ENCODE assay signal across 10 mouse cellular contexts in the genomic region with DNA sequence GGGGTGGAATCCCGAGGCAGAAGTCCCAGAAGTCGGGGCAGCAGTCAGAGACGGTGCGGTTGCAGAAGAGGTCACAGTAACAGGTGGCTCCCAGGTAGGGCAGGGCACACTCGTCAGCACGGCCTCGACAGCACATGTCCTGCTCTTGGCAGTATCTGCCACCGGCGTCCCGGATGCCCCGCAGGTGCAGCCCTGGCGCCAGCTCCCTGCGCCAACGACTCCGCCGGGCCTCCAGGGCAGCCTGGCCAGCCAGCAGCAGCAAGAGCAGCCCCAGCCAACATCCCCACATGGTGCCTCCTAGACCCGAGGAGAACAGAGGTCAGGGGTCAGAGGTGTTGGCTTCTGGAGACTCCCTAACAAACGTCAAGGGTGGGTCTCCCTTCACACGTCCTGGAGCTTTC. TPM values are rescaled to one million over a fixed set of nuclear protein-coding genes. Genes with fewer than 3 reads are reported as not detected.
DNase-seq lines count a peak whose midpoint lies in the region; ATAC-seq and TF ChIP-seq lines count a peak whose summit lies in the region.
"Had no signal": no experiment of that assay in that cellular context is flagged by ENCODE, and none has a peak within 500 bp of the region (broad histone marks: within the 10 kb centered on the region; RNA-seq: fewer than 3 reads in every experiment).

No protein-coding gene starts in this region.

- peaks cover 73% of the 10 kb centered on the region for H3K27me3 ChIP-seq in E14TG2a.4 (ENCODE audit: insufficient read depth, low read length)
- H3K27me3 ChIP-seq in erythroblast, embryonic 14.5 days (ENCODE audit: control insufficient read depth) = peaks cover 51% of the 10 kb centered on the region
- H3K27me3 ChIP-seq in limb, embryonic 10.5 days (ENCODE audit: low read depth, poor library complexity, severe bottlenecking) = peaks cover 39% of the 10 kb centered on the region

- WGBS in limb, embryonic 10.5 days = 34% methylated on average over 19 of the region's 19 CpGs

- no peaks in the 10 kb centered on the region for H3K36me3 ChIP-seq in E14TG2a.4 (ENCODE audit: insufficient read depth, low read length)
- peaks cover 50% of the 10 kb centered on the region for H3K36me3 ChIP-seq in erythroblast, embryonic 14.5 days (ENCODE audit: control insufficient read depth)
- no peaks in the 10 kb centered on the region for H3K36me3 ChIP-seq in limb, embryonic 10.5 days

- peak overlapping the region; percentile 69 for H3K27ac ChIP-seq in limb, embryonic 10.5 days

- peak overlapping the region; percentile 66 for H3K4me3 ChIP-seq in E14TG2a.4 (replicated peaks; ENCODE audit: low read length)
- peak overlapping the region; percentile 73 for H3K4me3 ChIP-seq in erythroblast, embryonic 14.5 days (replicated peaks)
- peak overlapping the region; percentile 45 for H3K4me3 ChIP-seq in limb, embryonic 10.5 days

- H3K4me1 ChIP-seq in E14TG2a.4 (replicated peaks; ENCODE audit: low read depth, low read length) = peaks cover 76% of the 10 kb centered on the region
- H3K4me1 ChIP-seq in erythroblast, embryonic 14.5 days (ENCODE audit: control insufficient read depth) = peaks cover 71% of the 10 kb centered on the region
- H3K4me1 ChIP-seq in limb, embryonic 10.5 days = peaks cover 64% of the 10 kb centered on the region

- no peaks in the 10 kb centered on the region for H3K9me3 ChIP-seq in E14TG2a.4 (ENCODE audit: low read length)
- no peaks in the 10 kb centered on the region for H3K9me3 ChIP-seq in erythroblast, embryonic 14.5 days (ENCODE audit: control insufficient read depth, low read length)
- H3K9me3 ChIP-seq in limb, embryonic 10.5 days (replicated peaks) = no peaks in the 10 kb centered on the region

- DNase-seq in embryo, embryonic 9.5 days (ENCODE audit: extremely low spot score) = peak; percentile 24
- DNase-seq in embryo, embryonic 11 days = no peak
- DNase-seq in limb, embryonic 10.5 days (ENCODE audit: low spot score) = no peak
- DNase-seq in urinary bladder, postnatal 14 days (ENCODE audit: low spot score) = no peak
- DNase-seq: midbrain, embryonic 14.5 days had no signal

- no peak for ATAC-seq in activated CD4-positive, CD25-positive, alpha-beta regulatory T cell, adult 4 months
- no peak for ATAC-seq in granulocyte monocyte progenitor cell, adult 5-6 weeks (replicated peaks; ENCODE audit: poor library complexity, severe bottlenecking)

- no peak for TF ChIP-seq CTCF in E14TG2a.4 (conservative IDR thresholded peaks at IDR 0.05; ENCODE audit: low read length)

RNA-seq across cellular contexts. Expression of gene Tinagl1, which starts 1.0 kb away (rescaled TPM):
- 58.6 and 58.7 TPM in 2 replicates for polyA plus RNA-seq in erythroblast, embryonic 14.5 days (2012)
- 8.0 and 8.1 TPM in 2 replicates for polyA plus RNA-seq in limb, embryonic 10.5 days (2016; fragmentation: Nextera tagmentation; extraction: Ambion mirVana)
- not detected for polyA plus RNA-seq in activated CD4-positive, CD25-positive, alpha-beta regulatory T cell, adult 4 months (2017; shearing (Covaris generic))
- total RNA-seq in granulocyte monocyte progenitor cell, adult 5-6 weeks (2014; fragmentation: Nextera tagmentation) = 1.5 TPM in 1 of 2 replicates, not detected in the other
- 0.82 and 1.1 TPM in 2 replicates for total RNA-seq in granulocyte monocyte progenitor cell, adult 5-6 weeks (2017)
- total RNA-seq: CH12.LX had no signal

RNA-seq across cellular contexts. Expression of gene Hcrtr1, which starts 34.8 kb away (rescaled TPM):
- not detected in 2 replicates for polyA plus RNA-seq in erythroblast, embryonic 14.5 days (2012)
- polyA plus RNA-seq in limb, embryonic 10.5 days (2016; fragmentation: Nextera tagmentation; extraction: Ambion mirVana) = 0.18 TPM in 1 of 2 replicates, not detected in the other
- not detected for polyA plus RNA-seq in activated CD4-positive, CD25-positive, alpha-beta regulatory T cell, adult 4 months (2017; shearing (Covaris generic))
- total RNA-seq in granulocyte monocyte progenitor cell, adult 5-6 weeks (2014; fragmentation: Nextera tagmentation) = not detected in 2 replicates
- total RNA-seq in granulocyte monocyte progenitor cell, adult 5-6 weeks (2017) = not detected in 2 replicates
- total RNA-seq: CH12.LX had no signal

RNA-seq across cellular contexts. Expression of gene Gm853, which starts 48.3 kb away (rescaled TPM):
- polyA plus RNA-seq in erythroblast, embryonic 14.5 days (2012) = not detected in 2 replicates
- polyA plus RNA-seq in limb, embryonic 10.5 days (2016; fragmentation: Nextera tagmentation; extraction: Ambion mirVana) = not detected in 2 replicates
- polyA plus RNA-seq in activated CD4-positive, CD25-positive, alpha-beta regulatory T cell, adult 4 months (2017; shearing (Covaris generic)) = not detected
- total RNA-seq in granulocyte monocyte progenitor cell, adult 5-6 weeks (2014; fragmentation: Nextera tagmentation) = not detected in 2 replicates
- not detected in 2 replicates for total RNA-seq in granulocyte monocyte progenitor cell, adult 5-6 weeks (2017)
- total RNA-seq: CH12.LX had no signal
- polyA plus RNA-seq: midbrain, embryonic 14.5 days had no signal
